Mouse (Mus musculus) embryonic fibroblast, embryonic 13.5 days (primary cell): Measurements from ENCODE around the gene Lrrc31.

ENCODE experiments used
- CTCF ChIP-seq: IDR thresholded peaks from 2 replicates; pipeline ENCODE4 v1.5.1; 2011; ENCODE audit warnings: mild to moderate bottlenecking, control low read depth, low read length, moderate library complexity, borderline replicate concordance; ENCODE audit not compliant: insufficient read depth
- POLR2A ChIP-seq: IDR thresholded peaks from 2 replicates; pipeline ENCODE4 v1.6.1; 2011; ENCODE audit warnings: low read depth, mild to moderate bottlenecking, control low read depth, low read length, moderate library complexity

DNA sequence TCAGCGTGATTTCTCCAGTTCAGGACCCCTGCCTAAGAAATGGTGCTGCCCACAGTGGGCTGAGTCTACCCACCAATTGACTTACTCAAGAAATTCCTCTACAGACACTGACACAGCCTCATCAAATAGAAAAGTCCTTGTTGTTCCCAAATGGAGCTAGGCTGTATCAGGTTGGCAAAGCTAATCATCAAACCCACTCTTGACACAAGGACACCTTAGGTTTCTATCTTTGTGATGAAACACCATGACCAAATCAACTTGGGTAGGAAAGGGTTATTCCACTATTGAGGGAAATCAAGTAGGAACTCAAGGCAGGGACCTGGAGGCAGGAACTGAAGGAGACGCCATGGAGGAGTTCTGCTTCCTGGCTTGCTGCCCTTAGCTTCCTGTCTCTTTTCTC, 55.4 kb downstream of the Lrrc31 start, which contains the start of gene Lrriq4:
- no peak for TF ChIP-seq POLR2A
- no peak for TF ChIP-seq CTCF
